Mouse (Mus musculus) liver, postnatal 0 days (tissue): ENCODE results near the gene Kif23.

Experiments used
- CTCF ChIP-seq: sonication (generic); IDR thresholded peaks from 2 replicates; pipeline ENCODE4 v1.5.1; 2016; ENCODE audit warnings: antibody characterized with exemption, low read depth
- EP300 ChIP-seq: IDR thresholded peaks from 2 replicates; pipeline ENCODE4 v1.6.1; 2016; ENCODE audit warnings: antibody characterized with exemption, low read depth, mild to moderate bottlenecking

DNA sequence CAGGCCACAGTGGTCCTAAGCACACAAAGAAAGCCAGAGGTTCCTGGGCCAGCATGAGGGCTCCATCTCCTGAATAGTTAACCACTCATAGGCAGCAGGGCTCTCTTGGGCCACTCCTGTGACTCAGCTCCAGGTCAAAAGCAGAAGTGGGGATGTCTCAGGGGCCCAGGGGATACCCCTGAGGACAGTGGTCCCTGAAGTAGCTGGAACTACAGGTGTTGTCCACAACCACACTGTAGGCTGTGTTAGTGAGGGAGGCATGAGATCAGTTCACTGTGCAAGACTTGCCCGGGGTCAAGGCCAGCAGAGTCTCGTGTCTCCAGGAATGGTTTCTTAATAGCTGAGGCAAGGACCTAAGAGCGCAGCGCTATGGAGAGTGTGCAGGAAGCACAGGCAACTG, 45.0 kb downstream of the Kif23 start:
- TF ChIP-seq CTCF (no peak), EP300 (no peak)
